Mouse (Mus musculus) hindbrain, embryonic 12.5 days (tissue): Measurements from ENCODE around the gene Capn10. TPM values are rescaled to one million over a fixed set of nuclear protein-coding genes. Genes with fewer than 3 reads are reported as not detected.

Source experiments
- ATAC-seq: fragments of 200-750 bp; cut with Nextera tagmentation; 2 replicates; pipeline ENCODE4 v1.8.0; 2017; ENCODE audit warnings: moderate TSS enrichment; ENCODE audit not compliant: low FRiP score
- H3K27ac ChIP-seq: fragments of 300-500 bp; sonication (generic); 2 replicates; pipeline ENCODE4 v1.5.1; 2016; ENCODE audit warnings: mild to moderate bottlenecking
- H3K27me3 ChIP-seq: fragments of 300-500 bp; sonication (generic); 2 replicates; pipeline ENCODE4 v1.6.1; 2016; ENCODE audit warnings: mild to moderate bottlenecking
- H3K36me3 ChIP-seq: fragments of 300-500 bp; sonication (generic); 2 replicates; pipeline ENCODE4 v1.6.1; 2016; ENCODE audit warnings: mild to moderate bottlenecking
- H3K4me1 ChIP-seq: fragments of 300-500 bp; sonication (generic); 2 replicates; pipeline ENCODE4 v1.6.1; 2016
- H3K4me2 ChIP-seq: fragments of 300-500 bp; sonication (generic); replicated peaks from 2 replicates; pipeline ENCODE4 v1.6.1; 2016; ENCODE audit warnings: mild to moderate bottlenecking
- H3K4me3 ChIP-seq: fragments of 300-500 bp; sonication (generic); 2 replicates; pipeline ENCODE4 v1.5.1; 2016; ENCODE audit warnings: mild to moderate bottlenecking
- H3K9ac ChIP-seq: fragments of 300-500 bp; sonication (generic); 2 replicates; pipeline ENCODE4 v1.6.1; 2016; ENCODE audit warnings: mild to moderate bottlenecking, moderate library complexity
- H3K9me3 ChIP-seq: fragments of 300-500 bp; sonication (generic); replicated peaks from 2 replicates; pipeline ENCODE4 v1.6.1; 2016; ENCODE audit warnings: mild to moderate bottlenecking
- WGBS: fragments of 180-500 bp; shearing (Covaris S2); methylation state at CpG from one replicate; pipeline ENCODE4 v1.1.7; 2016; 5-methylcytosine and 5-hydroxymethylcytosine counted together
- polyA plus RNA-seq: library from polyadenylated mRNA; unstranded; fragments of >200 nt; fragmentation: Nextera tagmentation; extraction: Ambion mirVana; gene quantifications from 2 replicates; pipeline ENCODE4 v1.2.1, GENCODE M21; 2016

Gene Capn10
- polyA plus RNA-seq, 1 experiment from 2014 or later: 56.3 TPM

GRCm38 (mm10) chr1:92909068-92909467 is 25.1 kb upstream of the Capn10 start:
- H3K9ac ChIP-seq: no peak overlapping the region
- peaks cover 5% of the 10 kb centered on the region; the same call in 1 of the 2 replicates for H3K27me3 ChIP-seq
- H3K4me1 ChIP-seq: peaks cover 39% of the 10 kb centered on the region
- H3K27ac ChIP-seq: no peak overlapping the region
- no peaks in the 10 kb centered on the region for H3K36me3 ChIP-seq
- H3K4me2 ChIP-seq: no peak overlapping the region
- H3K9me3 ChIP-seq: no peaks in the 10 kb centered on the region
- WGBS: 64% methylated on average over 4 of the region's 4 CpGs
- no peak for ATAC-seq
- no peak overlapping the region for H3K4me3 ChIP-seq

GRCm38 (mm10) chr1:92910239-92910885 is 23.8 kb upstream of the Capn10 start, which contains the start of gene Rnpepl1:
TSS of gene Rnpepl1 (plus strand) at chr1:92910783.
- WGBS: under 1% methylated on average over 33 of the region's 57 CpGs
- peak within 1 kb of the TSS; percentile 97 for H3K4me2 ChIP-seq
- H3K27me3 ChIP-seq: peaks cover 5% of the 10 kb centered on the region; the same call in 1 of the 2 replicates
- no peaks in the 10 kb centered on the region for H3K9me3 ChIP-seq
- peak within 1 kb of the TSS; percentile 95 for H3K9ac ChIP-seq
- H3K27ac ChIP-seq: peak within 1 kb of the TSS; percentile 97
- H3K4me3 ChIP-seq: peak within 1 kb of the TSS; percentile 90
- peaks cover 39% of the 10 kb centered on the region for H3K4me1 ChIP-seq
- peak; percentile 71 for ATAC-seq
- peaks cover 13% of the 10 kb centered on the region for H3K36me3 ChIP-seq

DNA sequence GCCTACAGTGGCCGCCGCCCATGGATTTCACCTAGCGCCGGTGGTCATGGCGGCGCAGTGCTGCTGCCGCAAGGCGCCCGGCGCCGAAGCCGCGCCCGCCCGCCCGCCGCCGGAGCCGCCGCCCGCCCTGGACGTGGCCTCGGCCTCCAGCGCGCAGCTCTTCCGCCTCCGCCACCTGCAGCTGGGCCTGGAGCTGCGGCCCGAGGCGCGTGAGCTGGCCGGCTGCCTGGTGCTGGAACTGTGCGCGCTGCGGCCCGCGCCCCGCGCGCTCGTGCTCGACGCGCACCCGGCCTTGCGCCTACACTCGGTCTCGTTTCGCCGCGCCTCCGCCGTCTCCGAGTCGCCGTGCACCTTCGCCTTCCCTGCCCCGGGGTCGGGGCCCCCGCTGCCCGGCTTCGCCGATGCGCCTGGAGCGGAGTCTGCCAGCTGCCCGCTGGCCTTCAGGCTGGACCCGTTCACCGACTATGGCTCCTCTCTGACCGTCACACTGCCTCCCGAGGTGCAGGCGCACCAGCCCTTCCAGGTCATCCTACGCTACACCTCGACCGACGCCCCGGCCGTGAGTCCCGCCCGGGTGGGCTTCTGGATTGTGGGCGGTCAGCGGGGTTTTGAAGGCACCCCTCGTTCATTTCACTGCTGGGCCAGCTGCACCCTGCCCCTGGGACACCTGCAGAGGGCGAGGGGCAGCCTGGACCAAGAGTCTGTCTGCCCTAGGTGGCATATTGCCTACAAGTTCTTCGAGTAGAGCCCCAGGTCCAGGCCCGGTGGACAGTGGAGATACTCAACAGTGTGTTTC is 23.1 kb upstream of the Capn10 start:
- Histone ChIP-seq H3K36me3 (peaks cover 20% of the 10 kb centered on the region), H3K9me3 (no peaks in the 10 kb centered on the region), H3K4me3 (peak overlapping the region; percentile 90), H3K4me1 (peaks cover 39% of the 10 kb centered on the region), H3K4me2 (peak overlapping the region; percentile 97), H3K27ac (peak overlapping the region; percentile 97), H3K27me3 (peaks cover 5% of the 10 kb centered on the region; the same call in 1 of the 2 replicates), H3K9ac (peak overlapping the region; percentile 95)
- WGBS: under 1% methylated on average over 69 of the region's 85 CpGs
- peak; percentile 12 for ATAC-seq

DNA sequence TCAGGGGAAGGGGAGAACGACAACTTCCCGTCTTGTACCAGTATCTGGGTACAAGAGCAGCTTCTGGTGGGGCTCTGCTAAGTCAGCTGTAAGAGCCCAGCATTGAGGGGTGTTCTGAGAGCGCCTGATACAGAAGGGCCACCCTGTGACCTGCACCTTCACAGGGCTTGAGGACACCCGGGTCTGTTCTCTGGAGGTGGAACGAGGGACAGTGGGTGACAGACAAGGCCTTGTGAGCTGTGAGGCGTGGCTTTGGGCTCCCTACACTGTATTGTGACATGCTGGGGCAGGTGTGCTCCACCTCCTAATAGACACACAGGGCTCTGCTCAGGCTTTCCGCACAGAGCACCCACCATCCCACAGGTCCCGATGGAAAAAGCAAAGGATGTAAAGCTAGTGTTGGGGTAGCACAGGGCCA is 22.4 kb upstream of the Capn10 start:
- H3K27me3 ChIP-seq: peaks cover 5% of the 10 kb centered on the region; the same call in 1 of the 2 replicates
- peak overlapping the region; percentile 90 for H3K4me3 ChIP-seq
- 43% methylated on average over 8 of the region's 8 CpGs for WGBS
- no peak for ATAC-seq
- peak overlapping the region; percentile 95 for H3K9ac ChIP-seq
- H3K27ac ChIP-seq: peak overlapping the region; percentile 97
- peaks cover 26% of the 10 kb centered on the region for H3K36me3 ChIP-seq
- H3K4me1 ChIP-seq: peaks cover 37% of the 10 kb centered on the region
- H3K4me2 ChIP-seq: peak overlapping the region; percentile 97
- no peaks in the 10 kb centered on the region for H3K9me3 ChIP-seq

GRCm38 (mm10) chr1:92912286-92912685 is 21.9 kb upstream of the Capn10 start:
- no peak for ATAC-seq
- Histone ChIP-seq H3K4me1 (peaks cover 36% of the 10 kb centered on the region), H3K27me3 (peaks cover 5% of the 10 kb centered on the region; the same call in 1 of the 2 replicates), H3K4me3 (peak overlapping the region; percentile 90), H3K9ac (peak overlapping the region; percentile 95), H3K36me3 (peaks cover 32% of the 10 kb centered on the region), H3K9me3 (no peaks in the 10 kb centered on the region), H3K27ac (peak overlapping the region; percentile 23; the same call in 1 of the 2 replicates), H3K4me2 (peak overlapping the region; percentile 97)
- WGBS: 36% methylated on average over 1 of the region's 1 CpGs

- Histone ChIP-seq H3K4me1 (peaks cover 29% of the 10 kb centered on the region), H3K4me3 (no peak overlapping the region), H3K4me2 (no peak overlapping the region), H3K9me3 (no peaks in the 10 kb centered on the region), H3K36me3 (peaks cover 52% of the 10 kb centered on the region), H3K9ac (no peak overlapping the region), H3K27ac (no peak overlapping the region), H3K27me3 (0 out of 2 replicates have a peak, but pooled peaks cover 3% of the 10 kb centered on the region)
- 75% methylated on average over 4 of the region's 4 CpGs for WGBS
- ATAC-seq: no peak
These were observed 19.9 kb upstream of the Capn10 start for GRCm38 (mm10) chr1:92914239-92914638.

DNA sequence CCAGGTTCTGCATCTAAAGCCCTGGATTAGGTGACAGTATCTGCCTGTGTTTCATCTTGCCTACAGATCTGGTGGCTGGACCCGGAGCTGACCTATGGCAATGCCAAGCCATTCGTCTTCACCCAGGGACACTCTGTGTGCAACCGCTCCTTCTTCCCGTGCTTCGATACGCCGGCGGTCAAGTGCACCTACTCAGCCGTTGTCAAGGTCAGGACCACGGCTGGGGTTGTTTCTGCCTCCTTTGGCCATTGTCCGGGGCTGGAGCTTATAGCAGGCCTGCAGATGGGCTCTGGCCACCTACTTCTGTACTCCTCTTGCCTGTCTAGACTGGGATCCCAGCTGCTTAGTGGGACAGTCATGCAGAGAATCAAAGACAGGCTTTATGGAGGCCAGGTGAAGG is 19.2 kb upstream of the Capn10 start:
- Histone ChIP-seq H3K36me3 (peaks cover 59% of the 10 kb centered on the region), H3K4me1 (peaks cover 23% of the 10 kb centered on the region), H3K4me3 (no peak overlapping the region), H3K27me3 (no peaks in the 10 kb centered on the region), H3K9ac (no peak overlapping the region), H3K4me2 (no peak overlapping the region), H3K27ac (no peak overlapping the region), H3K9me3 (no peaks in the 10 kb centered on the region)
- 95% methylated on average over 11 of the region's 11 CpGs for WGBS
- no peak for ATAC-seq

GRCm38 (mm10) chr1:92916725-92917124 is 17.5 kb upstream of the Capn10 start:
- H3K4me2 ChIP-seq: no peak overlapping the region
- no peak overlapping the region for H3K27ac ChIP-seq
- whole genome bisulfite sequencing: 97% methylated on average over 9 of the region's 9 CpGs
- no peak overlapping the region for H3K9ac ChIP-seq
- H3K27me3 ChIP-seq: no peaks in the 10 kb centered on the region
- ATAC-seq: no peak
- peaks cover 72% of the 10 kb centered on the region for H3K36me3 ChIP-seq
- H3K9me3 ChIP-seq: no peaks in the 10 kb centered on the region
- H3K4me1 ChIP-seq: peaks cover 14% of the 10 kb centered on the region
- H3K4me3 ChIP-seq: no peak overlapping the region

GRCm38 (mm10) chr1:92919151-92919550 is 15.0 kb upstream of the Capn10 start:
- no peaks in the 10 kb centered on the region for H3K9me3 ChIP-seq
- no peaks in the 10 kb centered on the region for H3K27me3 ChIP-seq
- 93% methylated on average over 11 of the region's 11 CpGs for WGBS
- no peaks in the 10 kb centered on the region for H3K4me1 ChIP-seq
- peaks cover 71% of the 10 kb centered on the region for H3K36me3 ChIP-seq
- H3K9ac ChIP-seq: no peak overlapping the region
- no peak overlapping the region for H3K4me2 ChIP-seq
- H3K27ac ChIP-seq: no peak overlapping the region
- no peak for ATAC-seq
- no peak overlapping the region for H3K4me3 ChIP-seq

- Histone ChIP-seq H3K27me3 (no peaks in the 10 kb centered on the region), H3K4me3 (no peak overlapping the region), H3K27ac (no peak overlapping the region), H3K9me3 (no peaks in the 10 kb centered on the region), H3K9ac (no peak overlapping the region), H3K4me2 (no peak overlapping the region), H3K36me3 (peaks cover 65% of the 10 kb centered on the region), H3K4me1 (no peaks in the 10 kb centered on the region)
- no peak; the same call in 1 of the 2 replicates for ATAC-seq
- 90% methylated on average over 12 of the region's 12 CpGs for WGBS
These were observed 14.4 kb upstream of the Capn10 start for GRCm38 (mm10) chr1:92919775-92920174.

DNA sequence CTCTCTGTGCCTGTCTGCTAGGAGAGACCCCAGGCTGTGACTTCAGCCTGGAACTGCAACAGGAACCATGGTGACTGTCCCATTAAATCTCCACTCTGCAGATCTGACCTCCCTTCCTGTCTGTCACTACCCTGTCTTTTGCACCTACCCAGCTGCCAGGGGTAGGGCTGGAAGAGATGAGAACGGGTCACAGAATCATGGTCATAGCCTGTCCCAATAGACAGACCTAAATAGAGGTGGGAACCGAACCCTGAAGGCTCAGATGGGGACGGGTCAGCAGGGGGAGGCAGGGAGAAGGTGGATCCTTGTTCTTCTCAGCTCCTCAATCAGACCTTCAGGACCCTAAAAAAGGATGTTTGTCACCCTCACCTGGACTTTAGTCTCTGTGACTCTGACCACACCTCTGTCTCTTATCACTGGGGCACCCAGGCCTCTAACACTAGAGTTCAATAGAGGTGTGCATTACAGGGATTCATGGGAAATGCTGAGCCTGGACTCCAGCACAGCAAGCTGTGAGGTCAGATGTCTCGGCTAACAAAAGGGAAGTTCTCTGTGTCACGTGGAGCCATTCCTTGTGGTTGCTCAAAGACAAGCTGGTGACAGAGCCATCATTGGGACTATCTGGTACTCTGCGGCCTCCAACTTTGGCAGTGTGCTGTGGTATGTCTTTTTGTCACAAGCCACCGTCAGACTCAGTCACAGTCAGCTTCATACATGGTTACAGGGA is 13.5 kb upstream of the Capn10 start:
- H3K4me1 ChIP-seq: no peaks in the 10 kb centered on the region
- H3K9ac ChIP-seq: no peak overlapping the region
- 86% methylated on average over 7 of the region's 7 CpGs for WGBS
- H3K27ac ChIP-seq: no peak overlapping the region
- no peak overlapping the region for H3K4me2 ChIP-seq
- no peaks in the 10 kb centered on the region for H3K27me3 ChIP-seq
- peaks cover 56% of the 10 kb centered on the region for H3K36me3 ChIP-seq
- no peak overlapping the region for H3K4me3 ChIP-seq
- no peaks in the 10 kb centered on the region for H3K9me3 ChIP-seq
- no peak for ATAC-seq

- H3K27ac ChIP-seq: no peak overlapping the region
- H3K4me2 ChIP-seq: no peak overlapping the region
- no peaks in the 10 kb centered on the region for H3K9me3 ChIP-seq
- WGBS: 85% methylated on average over 4 of the region's 4 CpGs
- no peaks in the 10 kb centered on the region for H3K4me1 ChIP-seq
- H3K9ac ChIP-seq: no peak overlapping the region
- no peak for ATAC-seq
- H3K27me3 ChIP-seq: no peaks in the 10 kb centered on the region
- H3K4me3 ChIP-seq: no peak overlapping the region
- H3K36me3 ChIP-seq: peaks cover 47% of the 10 kb centered on the region
These were observed 12.7 kb upstream of the Capn10 start for GRCm38 (mm10) chr1:92921496-92921895.
